Mouse (Mus musculus): Measurements from ENCODE around the gene Mthfd1l.
"Not testable (repeated sequence)": the region's sequence is repeated elsewhere in the genome, so short reads cannot be mapped to it uniquely, and the experiment has no call there.

Gene Mthfd1l

DNA sequence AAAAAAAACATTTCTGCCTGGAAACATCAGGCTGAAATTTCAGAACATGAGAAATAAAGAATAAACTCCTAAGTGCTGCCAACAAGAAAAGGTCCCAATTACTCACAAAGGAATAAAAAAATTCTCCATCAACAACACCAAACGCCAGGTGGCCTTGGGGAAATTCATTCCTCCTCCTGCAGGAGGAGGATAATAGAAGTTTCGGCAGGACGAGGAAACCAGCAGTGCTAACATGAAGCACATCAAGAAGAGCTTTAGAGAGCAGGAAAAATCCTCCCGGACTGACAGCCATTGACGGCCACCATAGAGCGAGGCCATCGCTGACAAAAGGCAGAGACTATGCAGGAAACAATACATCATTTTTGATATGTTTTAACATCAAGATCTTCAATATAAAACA is 71.5 kb downstream of the Mthfd1l start:
- no peak for DNase-seq (ENCODE audit: low read depth)

DNA sequence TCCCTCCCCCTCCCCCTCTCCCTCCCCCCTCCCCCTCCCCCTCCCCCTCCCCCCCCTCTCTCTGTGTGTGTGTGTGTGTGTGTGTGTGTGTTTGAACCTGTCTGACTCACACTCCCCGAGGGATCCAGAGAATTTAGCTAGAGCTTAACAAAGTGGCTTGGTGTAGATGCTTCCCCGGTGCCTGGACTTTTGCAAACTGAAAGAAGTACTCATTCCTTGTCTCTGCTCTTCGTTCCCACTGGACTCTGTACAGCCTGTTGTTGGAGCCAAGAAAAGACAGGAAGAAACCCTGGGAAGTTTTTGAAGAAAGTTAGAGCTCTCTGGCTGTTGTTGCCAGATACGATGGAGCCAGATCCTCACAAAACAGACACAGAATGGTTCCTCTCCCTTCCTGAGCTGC is 73.6 kb downstream of the Mthfd1l start:
- DNase-seq (ENCODE audit: low read depth): no peak

DNA sequence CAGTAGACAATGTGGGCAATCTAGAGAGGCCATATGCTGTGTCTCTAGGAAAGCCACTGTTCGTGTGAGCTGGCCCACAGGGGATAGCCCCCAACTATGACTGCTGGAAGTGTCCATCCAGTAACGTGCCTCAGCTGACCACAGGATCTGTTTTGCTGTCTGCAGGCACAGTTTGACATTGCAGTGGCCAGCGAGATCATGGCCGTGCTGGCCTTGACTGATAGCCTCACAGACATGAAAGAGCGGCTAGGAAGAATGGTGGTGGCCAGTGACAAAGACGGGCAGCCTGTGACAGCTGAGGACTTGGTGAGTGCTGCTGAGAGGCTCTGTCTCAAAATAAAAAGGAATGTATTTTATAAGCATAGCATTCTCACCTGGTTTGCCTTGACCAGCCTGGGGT is 74.7 kb downstream of the Mthfd1l start:
- DNase-seq (ENCODE audit: low read depth): no peak

DNA sequence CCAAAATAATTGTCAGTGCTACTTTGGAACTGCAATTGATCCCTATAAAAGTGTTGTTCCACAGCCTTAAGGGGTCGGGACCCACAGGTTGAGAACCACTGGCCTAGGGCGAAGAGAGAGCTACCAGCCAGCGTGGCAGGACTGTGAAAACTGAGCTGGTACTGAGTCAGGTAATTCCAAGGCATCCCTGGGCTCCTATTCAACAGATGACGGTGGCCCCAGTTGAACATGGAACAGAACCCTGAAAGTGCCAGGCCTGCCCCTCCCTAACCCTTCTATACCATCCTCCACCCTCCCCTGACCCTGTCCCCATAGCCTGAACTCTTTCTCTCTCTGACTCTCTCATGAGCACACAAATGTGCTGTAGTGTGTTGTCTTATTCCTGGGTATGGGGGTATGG is 77.3 kb downstream of the Mthfd1l start:
- DNase-seq (ENCODE audit: low read depth): no peak

DNA sequence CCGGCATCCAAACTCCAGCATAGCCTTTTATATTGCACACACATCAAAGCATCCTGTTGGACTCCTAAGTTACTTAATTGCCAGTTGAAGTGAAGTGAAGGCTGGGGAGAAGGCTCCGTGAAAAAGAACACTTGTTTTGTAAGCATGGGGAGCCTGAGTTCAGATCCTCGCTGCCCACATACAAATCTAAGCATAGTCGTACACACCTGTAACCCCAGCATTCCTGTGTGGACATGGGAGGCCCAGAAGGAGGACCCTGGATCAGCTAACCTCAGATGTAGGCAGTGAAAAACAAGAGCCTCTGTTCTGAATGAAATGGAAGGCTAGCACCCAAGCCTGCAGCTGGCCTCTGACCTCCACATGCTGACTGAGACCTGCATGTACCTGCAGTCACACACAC is 79.8 kb downstream of the Mthfd1l start:
- DNase-seq (ENCODE audit: low read depth): no peak

DNA sequence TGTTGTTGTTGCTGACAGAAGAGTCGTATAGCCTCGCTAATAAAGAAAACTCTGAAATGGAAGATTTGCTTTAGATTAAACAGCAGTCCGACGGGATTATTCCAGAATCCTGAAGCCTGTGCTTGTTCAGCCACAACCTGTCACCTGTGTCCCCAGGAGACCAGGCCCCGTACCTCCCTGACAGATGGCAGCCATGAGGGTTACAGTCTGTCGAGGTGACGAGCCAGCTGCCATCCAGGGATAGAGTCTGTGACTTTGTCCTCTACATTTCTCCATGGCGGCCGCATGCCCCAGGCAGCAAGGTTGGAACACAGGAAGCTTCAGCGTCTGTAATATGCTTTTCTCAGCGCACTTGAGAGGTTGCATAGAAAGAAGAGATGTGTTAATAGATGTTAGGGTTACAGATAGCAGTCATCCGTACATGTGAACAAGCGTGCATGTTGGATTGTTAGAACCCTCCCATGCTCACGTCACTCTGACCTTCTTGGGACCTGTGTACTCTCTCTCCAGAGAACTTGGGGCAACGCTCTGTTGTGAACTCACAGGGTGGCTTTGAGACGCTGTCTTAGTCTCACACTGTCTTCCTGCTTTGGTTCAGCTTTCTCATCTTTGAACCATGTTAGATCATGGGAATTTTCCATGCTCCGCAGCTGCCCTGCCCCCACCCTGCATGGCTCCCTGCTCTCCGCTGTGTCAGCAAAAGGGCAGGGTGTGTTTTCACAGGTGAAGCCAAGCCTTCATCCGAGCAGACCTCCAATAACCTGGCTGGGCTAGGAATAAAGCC is 80.6 kb downstream of the Mthfd1l start:
- DNase-seq (ENCODE audit: low read depth): no peak

DNA sequence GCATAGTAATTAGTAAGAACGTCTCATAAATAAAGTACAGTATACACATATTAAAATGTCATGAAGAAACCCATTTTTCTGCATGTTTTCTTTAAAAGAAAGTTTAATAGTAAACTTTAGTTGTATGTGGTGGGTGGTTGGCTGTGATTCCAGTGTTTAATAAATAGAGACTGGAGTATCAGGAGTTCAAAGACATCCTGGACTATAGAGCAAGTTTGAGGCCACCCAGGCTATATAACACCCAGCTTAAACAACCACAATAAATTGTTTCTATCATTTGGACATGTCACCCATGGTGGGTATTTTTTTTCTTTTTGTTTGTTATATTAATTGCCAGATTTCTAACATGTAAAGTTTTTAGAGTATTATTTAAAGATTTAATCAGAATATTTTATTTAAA is 81.7 kb downstream of the Mthfd1l start:
- DNase-seq (ENCODE audit: low read depth): no peak

DNA sequence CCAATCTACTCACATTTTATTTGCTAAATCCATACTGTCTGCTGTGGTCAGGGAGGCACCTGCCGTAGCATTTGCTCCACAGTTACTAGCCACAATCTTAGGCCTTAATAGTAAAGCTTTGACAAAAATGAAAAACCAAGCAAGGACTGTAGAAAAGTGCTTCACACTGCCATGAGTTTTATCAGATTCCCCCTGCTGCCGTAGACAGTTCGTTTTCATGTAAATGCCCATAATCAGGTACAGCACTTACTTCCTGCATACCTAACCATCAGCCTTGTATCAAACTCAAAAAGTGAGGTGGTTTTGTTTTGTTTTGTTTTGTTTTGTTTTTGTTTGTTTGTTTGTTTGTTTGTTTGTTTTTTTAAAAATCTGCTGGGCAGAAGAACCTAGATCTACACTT is 84.5 kb downstream of the Mthfd1l start:
- no peak for DNase-seq (ENCODE audit: low read depth)

DNA sequence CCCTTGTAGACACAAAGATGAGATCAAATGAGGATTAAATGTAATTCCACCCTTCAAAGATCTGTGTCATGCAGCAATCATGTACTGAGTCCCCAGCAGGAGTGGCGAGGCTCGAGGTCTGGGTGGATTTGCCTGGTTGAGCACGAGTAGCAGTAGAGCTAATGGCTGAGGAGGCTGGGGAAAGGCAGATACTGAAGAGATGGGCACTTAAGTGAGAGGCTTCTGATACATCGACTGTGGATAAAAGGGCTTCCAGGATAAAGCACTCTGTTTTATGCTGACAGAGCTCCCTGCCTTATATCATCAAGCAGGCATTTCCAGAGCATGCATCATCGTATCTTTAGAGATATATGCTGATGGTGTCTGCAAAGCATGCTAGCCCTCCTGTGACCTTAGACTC is 84.9 kb downstream of the Mthfd1l start:
- no peak for DNase-seq (ENCODE audit: low read depth)

DNA sequence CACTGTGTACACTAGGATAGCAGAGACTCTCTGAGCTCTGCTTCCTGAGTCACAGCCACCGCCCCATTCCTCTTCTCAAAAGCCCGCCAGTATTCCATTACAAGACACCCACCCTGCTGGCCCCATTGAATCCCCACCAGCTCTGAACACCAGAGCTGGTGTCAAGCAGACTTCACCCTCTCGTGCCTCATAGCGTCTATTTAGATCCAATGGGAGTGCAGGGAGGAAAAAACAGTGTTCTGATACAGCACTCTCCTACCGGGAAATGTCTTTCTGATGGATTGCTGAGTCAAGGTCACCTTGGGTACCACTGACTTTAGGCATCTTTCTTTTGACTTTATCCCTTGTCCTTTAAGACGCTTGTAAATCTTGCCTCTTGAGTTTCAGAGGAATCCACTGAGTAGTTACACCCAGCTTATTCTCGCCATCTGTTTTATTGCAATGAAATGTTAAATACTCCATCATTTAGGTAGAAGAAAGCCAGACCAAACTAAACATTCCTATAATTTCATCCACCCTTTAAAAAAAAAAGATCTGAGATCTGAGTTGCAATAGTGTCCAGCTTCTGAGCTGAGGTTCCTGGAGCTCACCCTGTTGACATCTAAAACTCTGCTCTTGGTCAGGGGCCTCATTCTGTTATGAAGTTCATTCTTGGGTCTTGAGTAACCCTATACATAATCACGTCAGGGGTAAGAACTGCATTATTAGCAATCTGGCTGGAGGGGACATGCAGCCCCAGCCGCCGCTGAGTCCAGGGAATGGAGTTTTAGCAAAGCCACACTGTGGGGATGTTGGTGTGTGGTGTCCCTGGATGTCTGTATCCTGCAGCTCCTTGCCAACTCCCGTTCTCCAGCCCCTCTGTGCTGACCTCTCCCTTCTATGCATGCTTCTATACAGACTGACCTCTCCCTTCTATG is 88.4 kb downstream of the Mthfd1l start:
- no peak for DNase-seq (ENCODE audit: low read depth)

DNA sequence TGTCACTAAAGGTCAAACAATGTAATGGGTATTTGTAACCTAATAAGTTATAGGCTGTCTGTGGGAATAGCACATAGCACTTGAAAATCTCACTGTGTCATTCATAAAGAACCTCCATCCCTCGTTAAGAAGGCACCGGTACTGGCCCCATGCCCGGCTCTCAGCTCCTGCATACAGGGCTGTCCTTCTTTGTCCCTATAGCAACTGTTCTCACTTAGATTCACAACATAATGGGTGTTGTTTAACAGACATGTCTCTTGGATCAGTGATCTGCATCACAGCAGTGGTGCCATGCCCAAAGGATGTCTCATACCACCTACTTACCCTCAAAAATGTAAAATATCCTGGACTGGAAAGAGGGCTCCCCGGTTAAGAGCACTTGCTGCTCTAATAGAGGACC is 90.6 kb downstream of the Mthfd1l start:
- no peak for DNase-seq (ENCODE audit: low read depth)

DNA sequence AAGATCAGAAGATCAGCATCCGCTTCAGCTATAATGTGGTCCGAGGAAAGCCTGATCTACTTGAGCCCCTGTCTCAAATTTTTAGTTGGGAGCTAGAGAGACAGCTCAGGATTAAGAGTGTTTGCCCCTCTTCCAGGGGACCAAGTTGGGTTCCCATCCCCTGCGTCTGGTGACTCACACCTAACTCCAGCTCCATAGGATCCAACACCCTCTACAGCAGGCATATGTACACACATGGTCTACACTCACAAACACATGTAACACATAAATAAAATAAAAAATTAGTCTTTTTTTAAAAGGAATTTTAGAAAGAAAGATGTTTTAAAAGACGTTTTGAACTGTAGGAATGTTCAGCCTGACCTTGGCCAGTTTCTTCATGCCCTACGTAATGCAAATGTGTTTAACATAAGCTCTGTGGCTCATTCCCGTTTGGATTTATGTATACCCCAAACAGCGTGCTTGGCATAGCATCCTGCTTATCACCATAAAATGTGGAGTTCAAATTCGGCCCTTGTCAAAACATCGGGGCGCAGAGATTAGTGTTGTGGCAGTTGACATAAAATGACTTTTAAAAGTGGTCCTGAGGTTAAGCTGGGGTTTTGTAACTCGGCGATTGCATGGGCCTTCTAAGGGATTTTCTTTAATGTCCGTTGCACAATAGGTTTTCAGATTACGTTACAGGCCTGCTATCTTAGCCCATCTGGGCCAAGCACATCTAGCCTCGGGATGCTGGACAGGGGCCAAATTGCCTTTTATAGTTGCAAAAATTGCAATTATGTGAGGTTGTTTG is 92.6 kb downstream of the Mthfd1l start:
- no peak for DNase-seq (ENCODE audit: low read depth)

DNA sequence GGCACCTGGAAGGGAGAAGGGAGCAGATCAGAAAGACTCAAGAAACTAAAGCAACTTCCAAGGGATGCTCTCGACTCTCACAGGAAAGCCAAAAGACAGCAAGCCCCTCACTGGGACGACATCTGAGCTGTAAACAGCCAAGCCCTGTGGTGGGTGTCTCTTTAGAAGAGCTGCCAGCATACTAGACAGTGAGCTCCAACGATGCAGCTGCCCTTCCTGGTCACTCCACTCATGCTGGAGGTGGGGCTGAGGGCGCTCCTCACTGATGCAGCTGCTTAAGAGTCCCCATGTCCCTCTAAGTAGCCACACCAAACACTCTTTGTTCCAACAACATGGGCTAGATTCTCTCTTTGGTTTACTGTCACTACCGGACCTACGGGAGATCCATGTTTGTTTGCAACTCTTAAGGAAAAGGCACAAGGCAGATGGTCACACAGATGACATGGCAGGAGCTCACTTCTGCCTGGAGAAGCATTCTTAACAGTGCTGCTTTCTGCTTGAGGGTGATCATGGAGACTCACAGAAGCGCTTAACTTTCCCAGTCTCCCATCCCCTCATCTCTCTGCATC is 96.4 kb downstream of the Mthfd1l start:
- DNase-seq (ENCODE audit: low read depth): no peak

DNA sequence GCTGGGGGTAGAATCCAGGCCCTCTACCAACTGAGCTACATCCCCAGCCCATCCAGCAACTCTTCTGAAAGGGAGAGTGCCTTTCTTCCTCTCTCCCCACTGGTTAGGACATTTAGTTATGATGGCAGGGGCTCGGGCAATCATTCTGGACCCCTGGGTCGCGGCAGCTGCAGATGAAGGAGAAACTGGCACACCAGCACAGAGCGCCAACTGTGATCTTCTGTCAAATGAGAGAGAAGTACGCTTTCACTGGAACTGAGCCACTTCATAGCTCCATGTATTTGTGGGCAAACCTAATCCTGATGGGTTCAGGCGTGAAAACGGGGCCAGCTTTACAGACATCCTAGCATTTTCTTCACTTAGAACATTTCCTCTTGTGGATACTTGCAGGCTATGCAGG is 97.1 kb downstream of the Mthfd1l start:
- DNase-seq (ENCODE audit: low read depth): no peak

DNA sequence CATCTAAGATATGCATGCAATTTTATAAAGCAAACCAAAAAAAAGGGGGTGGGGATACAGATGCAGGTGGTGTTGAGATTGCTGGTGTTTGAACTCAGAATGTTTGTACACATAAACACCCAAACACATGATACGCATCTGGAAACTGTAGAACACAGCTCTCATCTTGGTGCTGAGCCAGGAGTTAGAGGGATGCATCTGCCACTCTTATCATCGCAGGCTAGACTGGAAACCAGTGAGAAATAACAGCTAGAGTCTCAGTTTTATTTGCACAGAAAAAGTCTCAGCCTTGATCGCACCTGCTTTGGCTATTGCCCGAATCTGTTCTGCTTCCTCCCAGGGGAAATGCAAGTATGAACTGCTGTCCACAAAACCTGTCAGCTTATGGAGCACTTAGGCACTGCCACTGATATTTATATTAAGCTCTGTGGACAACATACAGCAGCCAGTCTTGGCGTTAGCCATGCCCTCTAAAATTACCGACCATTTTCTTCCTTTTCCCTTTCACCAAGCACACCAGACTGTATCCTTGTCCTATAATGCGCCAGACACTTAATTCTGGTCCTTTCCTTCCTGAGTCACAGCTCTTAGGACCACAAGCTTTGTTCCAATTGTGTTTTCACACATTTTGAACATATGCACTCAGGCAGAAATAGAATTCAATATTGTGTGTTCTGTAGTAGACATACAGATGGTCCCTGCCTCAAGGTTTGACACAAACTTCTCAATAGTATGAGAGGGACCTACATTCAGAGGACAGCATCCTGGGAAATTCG is 98.3 kb downstream of the Mthfd1l start:
- no peak for DNase-seq (ENCODE audit: low read depth)

DNA sequence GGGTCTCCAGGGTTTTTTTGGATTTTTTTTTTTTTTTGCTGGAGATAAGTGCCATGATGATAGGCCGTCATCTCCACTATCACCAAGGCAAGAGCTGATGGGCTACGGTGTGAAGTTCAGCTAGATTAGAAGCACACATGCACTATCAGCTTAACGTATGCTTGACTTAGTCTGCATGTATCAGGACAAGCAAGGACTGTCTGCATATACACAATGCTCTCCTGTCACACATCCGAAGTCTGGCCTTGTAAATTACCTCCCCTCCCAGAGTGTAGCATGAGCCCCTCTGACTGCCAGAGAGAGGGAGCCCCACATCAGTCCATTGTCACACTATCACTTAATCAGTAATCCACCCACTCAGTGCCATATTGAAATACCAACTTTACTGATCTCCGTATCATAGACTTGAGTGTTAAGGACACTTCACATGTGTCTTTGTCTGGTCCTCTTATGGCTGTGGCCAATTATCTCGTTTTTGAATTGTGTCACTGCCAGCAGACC is 99.0 kb downstream of the Mthfd1l start:
- DNase-seq (ENCODE audit: low read depth): no peak

DNA sequence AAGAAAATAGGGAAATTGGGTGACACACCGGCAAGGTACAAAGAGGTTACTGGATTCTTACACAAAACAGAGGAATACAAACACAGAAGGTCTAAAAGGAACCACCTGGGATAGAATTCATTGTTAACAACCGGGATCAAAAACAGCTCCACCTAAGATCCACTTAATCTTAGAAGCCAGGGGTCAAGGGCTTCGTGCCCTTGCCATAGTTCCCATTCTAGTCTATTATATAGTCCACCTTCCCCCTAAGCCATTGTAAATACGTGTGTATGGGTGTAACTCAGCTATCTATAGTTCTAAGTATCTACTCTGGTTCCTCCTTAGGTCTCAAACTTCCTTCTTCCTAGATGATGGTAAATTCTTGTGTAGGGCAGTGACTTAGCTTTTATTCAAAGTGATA is 99.6 kb downstream of the Mthfd1l start:
- DNase-seq (ENCODE audit: low read depth): not testable (repeated sequence)

DNA sequence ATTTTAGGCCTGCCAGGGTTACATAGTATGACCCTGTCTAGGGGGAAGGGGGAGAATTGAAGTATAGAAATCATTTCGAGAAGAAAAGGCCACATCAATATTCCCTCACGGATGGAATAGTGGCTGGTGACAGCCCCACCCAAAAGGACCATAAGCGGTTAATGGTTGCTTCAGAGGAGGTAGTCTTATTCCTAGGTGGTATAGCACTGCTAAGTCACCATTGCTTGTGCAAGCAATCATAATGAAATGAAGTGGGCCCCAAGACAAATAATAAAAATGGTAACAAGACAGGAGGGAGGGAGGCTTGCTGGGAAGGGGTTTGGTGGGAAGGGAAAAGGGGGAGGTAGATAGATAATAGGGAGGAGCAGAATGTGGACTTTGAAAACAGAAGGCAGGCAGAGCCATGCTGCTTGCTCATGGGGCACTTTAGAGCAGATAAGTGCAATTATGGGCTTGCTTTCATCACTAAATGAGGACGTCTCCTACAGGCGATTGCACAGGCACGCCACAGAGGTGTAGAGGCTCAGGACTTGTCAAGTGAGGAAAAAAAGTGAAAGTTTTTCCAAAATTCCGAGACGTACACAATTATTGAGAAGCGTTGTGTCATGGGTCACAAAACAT is 105.4 kb downstream of the Mthfd1l start:
- DNase-seq (ENCODE audit: low read depth): no peak

DNA sequence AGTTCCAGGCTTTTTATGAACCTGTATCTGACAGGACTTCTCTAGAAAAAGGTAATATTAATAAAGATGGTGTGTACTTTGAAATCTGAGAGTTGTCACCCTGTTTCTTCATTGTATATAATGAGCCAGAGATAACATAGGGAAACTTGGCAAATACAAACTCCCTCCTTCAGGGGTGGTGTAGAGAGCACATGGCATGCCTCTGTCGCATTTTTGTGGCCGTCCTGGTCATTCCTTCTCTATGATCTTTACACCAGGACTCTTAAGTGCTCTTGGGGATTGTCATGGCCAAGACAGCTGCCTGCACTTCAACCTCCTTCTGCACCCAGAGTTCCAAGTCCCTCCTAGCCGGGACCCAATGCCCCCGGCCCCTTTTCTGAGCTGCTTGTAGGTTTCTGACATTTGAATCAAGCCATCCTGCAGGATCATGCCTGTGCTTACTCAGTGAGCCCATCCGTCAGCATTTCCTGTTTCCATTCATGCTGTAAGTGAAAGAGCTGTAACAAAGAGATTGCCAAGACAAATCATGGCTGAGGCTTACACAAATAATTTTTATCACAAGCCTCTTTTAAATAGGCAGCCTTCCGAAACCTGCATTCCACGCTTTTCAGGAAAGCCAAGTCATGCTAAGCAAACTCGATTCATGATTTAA is 106.2 kb downstream of the Mthfd1l start:
- peak; percentile 17 for DNase-seq (ENCODE audit: low read depth)

DNA sequence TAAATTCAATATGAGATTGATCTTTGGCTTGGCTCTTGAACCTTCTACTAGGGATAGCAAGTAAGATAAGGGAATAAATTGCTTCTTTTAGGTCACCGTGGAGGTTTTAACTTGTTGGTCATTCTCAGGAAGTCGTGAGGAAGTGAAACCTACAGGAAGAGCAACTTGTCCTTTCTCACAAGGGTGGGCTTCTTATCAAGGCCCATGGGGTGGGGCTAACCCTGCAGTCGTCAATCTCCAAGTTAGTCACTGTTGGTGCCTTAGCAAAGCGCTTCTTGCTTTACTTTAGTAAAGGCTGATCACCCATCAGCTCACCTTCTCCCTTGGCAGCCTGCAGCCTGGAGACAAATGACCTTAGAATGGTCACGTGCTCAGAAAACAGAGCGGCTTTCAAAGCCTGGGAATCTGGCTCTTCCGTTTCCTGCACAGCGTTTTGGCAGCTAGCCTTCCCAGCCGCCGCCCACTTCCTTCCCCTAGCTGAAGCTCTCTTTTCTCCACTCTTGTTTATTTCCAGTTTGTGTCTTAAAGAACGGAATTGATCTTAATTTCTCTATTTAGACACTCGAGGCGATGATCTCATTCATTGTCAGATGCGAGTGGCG is 106.8 kb downstream of the Mthfd1l start:
- DNase-seq (ENCODE audit: low read depth): peak; percentile 21

Data from induced T-regulatory cell, adult 2 months (primary cell).